Mouse (Mus musculus) C2C12 (cell line): ENCODE results near the gene Slc39a10.
"Not testable (repeated sequence)": the region's sequence is repeated elsewhere in the genome, so short reads cannot be mapped to it uniquely, and the experiment has no call there.

Source experiments
- CTCF ChIP-seq: IDR thresholded peaks from one replicate; pipeline ENCODE4 v1.5.1; 2011; ENCODE audit not compliant: control insufficient read depth, insufficient read depth, insufficient read length
- FOSL1 ChIP-seq: IDR thresholded peaks from one replicate; pipeline ENCODE4 v1.8.0; 2011; ENCODE audit warnings: mild to moderate bottlenecking, low read length; ENCODE audit not compliant: poor library complexity, insufficient read depth, severe bottlenecking
- MYOG ChIP-seq: IDR thresholded peaks from one replicate; pipeline ENCODE4 v1.6.1; 2011; ENCODE audit not compliant: control insufficient read depth, insufficient read length; ENCODE audit errors: extremely low read depth

GRCm38 (mm10) chr1:46770077-46770695 is 122.5 kb downstream of the Slc39a10 start:
- TF ChIP-seq CTCF, FOSL1, MYOG: not testable (repeated sequence)
